Mouse (Mus musculus): ENCODE data around the gene Olfr481. TPM values are rescaled to one million over a fixed set of nuclear protein-coding genes. Genes with fewer than 3 reads are reported as not detected.

Olfr481 gene
- polyA plus RNA-seq, 1 experiment from 2014 or later = not detected

DNA sequence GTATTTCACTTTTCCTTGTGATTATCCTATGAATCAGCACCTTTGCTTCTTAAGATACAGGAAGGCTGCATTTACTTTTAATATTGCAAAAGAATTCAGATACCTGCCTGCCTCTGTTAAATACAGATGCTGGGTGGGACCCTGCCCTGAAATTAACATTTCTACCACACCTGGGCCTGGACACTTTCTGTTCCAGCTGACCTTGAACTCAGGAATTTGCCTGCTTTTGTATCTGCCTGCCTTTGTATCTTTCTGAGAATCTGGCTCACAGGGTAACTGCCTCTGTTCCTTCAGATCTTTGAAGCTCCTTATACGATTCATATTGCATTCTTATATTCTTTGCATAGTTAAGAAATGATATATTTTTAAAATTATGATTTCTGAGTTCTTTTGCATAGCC is 41.8 kb downstream of the Olfr481 start:
- H3K4me3 ChIP-seq (ENCODE audit: low read depth, low read length) = no peak overlapping the region
- H3K4me2 ChIP-seq = no peak overlapping the region
- DNase-seq (no peak), ATAC-seq (ENCODE audit: insufficient read depth) (no peak)
- no peak for TF ChIP-seq CTCF (IDR thresholded peaks at IDR 0.05; ENCODE audit: low read depth)
- no peaks in the 10 kb centered on the region for H3K27me3 ChIP-seq (ENCODE audit: insufficient read depth, low read length)
- 55% methylated on average over 1 of the region's 1 CpGs for WGBS
- no peaks in the 10 kb centered on the region for H3K4me1 ChIP-seq (ENCODE audit: insufficient read depth)
- H3K27ac ChIP-seq (ENCODE audit: low read depth) = no peak overlapping the region
- H3K9me3 ChIP-seq (ENCODE audit: low read depth, low read length) = no peaks in the 10 kb centered on the region
- no peak overlapping the region for H3K9ac ChIP-seq
- no peaks in the 10 kb centered on the region for H3K36me3 ChIP-seq (ENCODE audit: insufficient read depth)

DNA sequence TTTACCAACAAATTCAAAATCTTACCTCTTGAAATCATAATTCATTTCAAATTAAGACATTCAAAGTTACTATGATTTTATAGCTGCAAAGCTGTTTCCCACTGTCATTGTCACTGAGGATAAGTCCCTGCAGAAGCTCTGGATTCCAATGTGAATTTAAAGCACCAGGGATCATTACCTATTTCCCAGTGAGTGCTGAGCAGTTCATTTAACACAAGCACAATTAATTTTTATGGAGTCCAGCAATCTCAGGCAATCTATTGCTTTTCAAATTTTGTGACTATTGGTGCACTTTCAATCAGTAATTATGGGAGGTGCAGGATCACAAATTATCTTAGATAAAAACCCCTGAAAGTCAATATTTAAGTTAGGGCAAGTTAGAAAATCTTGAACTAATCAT is 47.7 kb downstream of the Olfr481 start, which contains the start of gene Olfr484:
Gene Olfr484 (minus strand): TSS at position 101 of the 400 bp plus-strand sequence.
- ATAC-seq (ENCODE audit: insufficient read depth) (no peak), DNase-seq (no peak)
- Histone ChIP-seq H3K27ac (ENCODE audit: low read depth) (no peak within 1 kb of the TSS), H3K9me3 (ENCODE audit: low read depth, low read length) (no peaks in the 10 kb centered on the region), H3K4me3 (ENCODE audit: low read depth, low read length) (no peak within 1 kb of the TSS), H3K36me3 (ENCODE audit: insufficient read depth) (no peaks in the 10 kb centered on the region), H3K27me3 (ENCODE audit: insufficient read depth, low read length) (no peaks in the 10 kb centered on the region), H3K4me2 (no peak within 1 kb of the TSS), H3K9ac (no peak within 1 kb of the TSS), H3K4me1 (ENCODE audit: insufficient read depth) (no peaks in the 10 kb centered on the region)
- TF ChIP-seq CTCF (IDR thresholded peaks at IDR 0.05; ENCODE audit: low read depth) = no peak

Other genes starting within 250 kb of the Olfr481 start
- not detected in 2 replicates for gene Olfr470, start 232.4 kb upstream of the Olfr481 start, polyA plus RNA-seq (2014; fragmentation: Nextera tagmentation; extraction: Ambion mirVana)
- gene Olfr472, start 182.0 kb upstream of the Olfr481 start, polyA plus RNA-seq (2014; fragmentation: Nextera tagmentation; extraction: Ambion mirVana) = not detected in 2 replicates
- gene Olfr473, start 149.4 kb upstream of the Olfr481 start, polyA plus RNA-seq (2014; fragmentation: Nextera tagmentation; extraction: Ambion mirVana) = not detected in 2 replicates
- gene Olfr474, start 125.2 kb upstream of the Olfr481 start, polyA plus RNA-seq (2014; fragmentation: Nextera tagmentation; extraction: Ambion mirVana) = not detected in 2 replicates
- not detected in 2 replicates for gene Olfr476, start 115.1 kb upstream of the Olfr481 start, polyA plus RNA-seq (2014; fragmentation: Nextera tagmentation; extraction: Ambion mirVana)
- gene Olfr477, start 93.2 kb upstream of the Olfr481 start, polyA plus RNA-seq (2014; fragmentation: Nextera tagmentation; extraction: Ambion mirVana) = not detected in 2 replicates
- gene Olfr478, start 45.9 kb upstream of the Olfr481 start, polyA plus RNA-seq (2014; fragmentation: Nextera tagmentation; extraction: Ambion mirVana) = not detected in 2 replicates
- gene Olfr479, start 29.2 kb upstream of the Olfr481 start, polyA plus RNA-seq (2014; fragmentation: Nextera tagmentation; extraction: Ambion mirVana) = not detected in 2 replicates
- not detected in 2 replicates for gene Olfr480, start 12.5 kb upstream of the Olfr481 start, polyA plus RNA-seq (2014; fragmentation: Nextera tagmentation; extraction: Ambion mirVana)
- 0.09 and 0.16 TPM in 2 replicates for gene Olfr482, start 17.7 kb downstream of the Olfr481 start, polyA plus RNA-seq (2014; fragmentation: Nextera tagmentation; extraction: Ambion mirVana)
- not detected in 2 replicates for gene Olfr483, start 21.0 kb downstream of the Olfr481 start, polyA plus RNA-seq (2014; fragmentation: Nextera tagmentation; extraction: Ambion mirVana)
- not detected in 2 replicates for gene Olfr484, start 47.6 kb downstream of the Olfr481 start, polyA plus RNA-seq (2014; fragmentation: Nextera tagmentation; extraction: Ambion mirVana)
- gene Olfr485, start 80.0 kb downstream of the Olfr481 start, polyA plus RNA-seq (2014; fragmentation: Nextera tagmentation; extraction: Ambion mirVana) = not detected in 2 replicates
- not detected in 2 replicates for gene Olfr486, start 92.9 kb downstream of the Olfr481 start, polyA plus RNA-seq (2014; fragmentation: Nextera tagmentation; extraction: Ambion mirVana)
- not detected in 2 replicates for gene Olfr487, start 134.8 kb downstream of the Olfr481 start, polyA plus RNA-seq (2014; fragmentation: Nextera tagmentation; extraction: Ambion mirVana)
- gene Olfr488, start 178.5 kb downstream of the Olfr481 start, polyA plus RNA-seq (2014; fragmentation: Nextera tagmentation; extraction: Ambion mirVana) = not detected in 2 replicates
- gene Olfr490, start 209.1 kb downstream of the Olfr481 start, polyA plus RNA-seq (2014; fragmentation: Nextera tagmentation; extraction: Ambion mirVana) = not detected in 2 replicates
- gene Olfr491, start 233.6 kb downstream of the Olfr481 start, polyA plus RNA-seq (2014; fragmentation: Nextera tagmentation; extraction: Ambion mirVana) = not detected in 2 replicates
- not detected in 2 replicates for gene Olfr492, start 243.8 kb downstream of the Olfr481 start, polyA plus RNA-seq (2014; fragmentation: Nextera tagmentation; extraction: Ambion mirVana)

All from lung, embryonic 14.5 days (tissue).